Mouse (Mus musculus) heart, postnatal 10 days (tissue): ENCODE results near the gene Tpt1. TPM values are rescaled to one million over a fixed set of nuclear protein-coding genes. Genes with fewer than 3 reads are reported as not detected.
"Not testable (repeated sequence)": the region's sequence is repeated elsewhere in the genome, so short reads cannot be mapped to it uniquely, and the experiment has no call there.

Source experiments
- DNase-seq, 2 experiments: peaks; one replicate each; pipeline ENCODE4 v3.0.0; 2021
- intact Hi-C: fragments of 180-260 bp; cut with DNase I; formaldehyde crosslinking; loops from one replicate; pipeline ENCODE4 v1.15.1; 2025
- total RNA-seq, 2 experiments: library from RNA; stranded (reverse); gene quantifications; 2 replicates each; pipeline ENCODE4 v1.2.3; 2021

Tpt1 gene
- total RNA-seq, result 1,000 to 10,000 TPM; 3,104 to 3,215 TPM

DNA sequence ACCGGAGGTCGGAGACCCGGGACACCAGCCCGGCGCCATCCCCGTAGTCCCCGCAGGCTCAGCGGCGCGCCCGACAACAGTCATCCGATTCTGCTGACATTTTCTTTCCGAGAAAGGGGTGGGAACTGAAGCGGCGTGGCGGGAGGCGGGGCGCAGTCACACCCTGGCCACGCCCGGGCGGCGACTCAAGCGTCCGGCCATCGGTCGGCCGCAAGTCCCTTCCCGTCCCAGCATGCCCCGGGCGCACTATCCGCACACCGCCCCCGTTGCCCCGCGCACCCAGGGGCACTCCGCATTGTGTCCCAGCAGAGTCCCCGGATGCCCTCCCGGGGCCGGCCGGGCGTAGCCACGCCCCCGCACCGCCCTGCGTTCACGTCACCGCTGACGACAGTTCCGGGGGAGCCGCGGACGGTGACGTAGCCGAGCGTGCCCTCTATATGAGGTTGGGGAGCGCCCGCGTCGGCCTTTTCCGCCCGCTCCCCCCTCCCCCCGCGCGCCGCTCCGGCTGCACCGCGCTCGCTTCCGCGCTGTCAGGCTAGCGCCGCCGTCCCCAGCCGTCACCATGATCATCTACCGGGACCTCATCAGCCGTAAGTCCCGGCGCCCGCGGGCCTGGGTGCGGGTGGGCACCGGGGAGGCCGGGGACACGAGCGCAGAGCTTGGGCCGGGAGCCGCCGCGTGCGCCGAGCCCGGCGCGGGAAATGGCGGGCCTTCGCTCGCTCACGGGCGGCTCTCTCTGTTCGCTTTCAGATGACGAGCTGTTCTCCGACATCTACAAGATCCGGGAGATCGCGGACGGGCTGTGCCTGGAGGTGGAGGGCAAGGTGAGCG lies at the start of gene Tpt1:
TSS of gene Tpt1 (plus strand) at position 227 of the 831 bp plus-strand sequence.
- peak; percentile 99 for DNase-seq
- intact Hi-C loops, result loop anchor here (1.0 kb wide), 2 partner anchors 10 to 17 kb away; no protein-coding TSS in a partner anchor

DNA sequence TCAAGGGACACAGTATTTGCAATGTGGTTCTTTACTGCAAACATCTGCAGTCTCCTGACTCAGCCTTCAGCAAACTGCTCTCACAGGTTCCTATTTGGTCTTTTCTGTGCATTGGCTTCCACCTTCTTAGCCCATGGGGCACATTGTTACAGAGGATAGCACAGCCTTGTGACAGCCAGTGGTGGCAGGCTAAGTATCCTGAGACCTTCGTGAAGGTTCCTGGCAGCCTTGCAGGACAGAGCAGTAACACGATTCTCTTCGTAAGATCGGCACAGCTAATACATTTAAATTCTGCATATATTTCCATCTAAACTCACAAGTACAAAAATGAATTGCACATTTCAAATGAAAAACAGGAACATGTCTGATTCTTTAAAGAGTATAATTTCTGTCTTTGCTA lies 49.0 kb upstream of the Tpt1 start:
- intact Hi-C loops, result no loop called here
- no peak for DNase-seq

DNA sequence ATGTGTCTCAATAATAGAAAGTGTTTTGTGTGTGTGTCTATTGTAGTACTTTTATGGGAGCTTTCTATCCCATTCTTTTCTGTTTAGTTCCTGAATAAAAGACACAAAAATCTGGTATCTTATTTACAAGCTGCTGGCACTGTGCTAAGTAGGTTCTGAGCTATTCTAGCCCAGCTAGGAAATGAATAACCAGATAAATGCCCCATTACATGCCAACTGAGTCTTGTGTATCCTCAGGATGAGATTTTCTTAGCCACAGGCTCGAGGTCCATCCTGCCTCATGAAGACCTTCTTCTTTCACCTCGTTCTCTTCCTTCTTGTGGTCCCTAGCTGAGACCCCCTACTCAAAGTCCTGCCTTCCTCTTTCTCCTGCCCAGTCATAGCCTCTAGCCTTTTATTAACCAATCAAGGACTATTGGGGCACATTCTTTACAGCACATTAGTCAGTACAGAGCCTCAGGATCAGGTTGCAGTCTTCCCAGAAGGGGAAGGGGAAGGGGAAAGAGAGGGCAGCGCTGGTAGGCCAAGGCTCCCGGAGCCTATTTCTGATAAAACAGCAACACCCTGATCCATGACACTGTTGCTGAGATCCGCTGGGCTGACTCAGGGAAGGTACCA lies 47.0 kb upstream of the Tpt1 start:
- intact Hi-C loops, result no loop called here
- DNase-seq, result no peak

DNA sequence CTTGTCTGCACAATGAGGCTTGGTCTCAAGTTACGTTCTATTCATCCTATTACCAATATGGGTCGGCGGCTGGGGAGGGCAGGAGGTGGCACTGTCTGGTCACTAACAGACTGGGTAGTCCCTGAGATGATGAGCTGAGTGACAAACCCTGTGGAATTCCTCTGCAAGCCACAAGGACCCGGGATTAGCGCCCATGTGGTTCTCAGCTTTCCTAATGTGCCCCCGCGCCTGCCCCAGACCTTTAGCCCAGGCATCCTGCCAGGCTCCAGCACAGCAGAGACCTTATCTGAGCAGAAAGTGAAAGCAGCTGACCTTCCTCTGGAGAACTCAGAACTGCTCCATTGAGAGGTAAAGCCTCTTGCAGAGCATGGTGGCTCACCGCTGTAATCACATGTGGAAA lies 37.1 kb upstream of the Tpt1 start:
- intact Hi-C loops, result loop anchor here (2.0 kb wide), 1 partner anchor 21 kb away; no protein-coding TSS in a partner anchor

DNA sequence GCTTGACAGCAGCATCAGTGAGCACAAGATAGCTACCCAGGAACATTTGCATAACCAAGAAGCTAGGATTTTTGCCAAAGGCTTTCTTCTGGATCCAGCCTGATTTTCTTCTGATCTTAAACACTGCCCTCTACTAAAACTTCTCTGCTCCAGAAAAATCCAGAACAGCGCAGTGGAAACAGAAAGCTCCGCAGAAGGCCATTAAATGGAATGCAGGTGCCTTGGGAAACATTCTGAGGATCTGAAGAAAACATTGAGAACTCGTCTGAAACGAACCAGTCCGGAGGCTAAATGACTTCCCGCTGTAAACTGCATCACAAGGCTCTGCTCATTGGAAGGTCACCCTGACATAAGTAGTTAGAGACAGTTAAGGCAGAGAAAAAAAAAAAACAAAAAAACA lies 35.0 kb upstream of the Tpt1 start:
- DNase-seq, result no peak
- intact Hi-C loops, result no loop called here

More for the DNA sequence above, 37.1 kb upstream of the Tpt1 start:
- DNase-seq, result peak; percentile 78 to 83

DNA sequence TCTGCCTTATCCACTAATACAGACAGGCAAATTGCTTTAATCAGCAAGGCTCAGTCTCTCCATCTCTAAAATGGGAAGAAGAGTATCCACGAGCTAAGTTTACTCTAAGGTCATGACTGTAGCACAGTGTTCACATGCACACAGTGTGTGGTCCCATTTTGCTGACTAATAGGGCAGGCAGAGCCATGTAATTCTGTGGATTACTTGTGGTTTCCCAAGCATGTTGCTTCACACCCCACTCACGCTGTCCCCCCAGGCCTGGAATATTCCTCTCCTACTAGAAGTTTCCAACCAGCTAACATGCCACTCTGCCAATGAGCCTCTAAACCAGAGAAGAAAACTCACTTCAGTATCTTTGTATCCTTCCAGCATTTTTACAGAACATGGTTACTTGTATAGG lies 26.4 kb upstream of the Tpt1 start:
- intact Hi-C loops, result no loop called here
- no peak for DNase-seq

DNA sequence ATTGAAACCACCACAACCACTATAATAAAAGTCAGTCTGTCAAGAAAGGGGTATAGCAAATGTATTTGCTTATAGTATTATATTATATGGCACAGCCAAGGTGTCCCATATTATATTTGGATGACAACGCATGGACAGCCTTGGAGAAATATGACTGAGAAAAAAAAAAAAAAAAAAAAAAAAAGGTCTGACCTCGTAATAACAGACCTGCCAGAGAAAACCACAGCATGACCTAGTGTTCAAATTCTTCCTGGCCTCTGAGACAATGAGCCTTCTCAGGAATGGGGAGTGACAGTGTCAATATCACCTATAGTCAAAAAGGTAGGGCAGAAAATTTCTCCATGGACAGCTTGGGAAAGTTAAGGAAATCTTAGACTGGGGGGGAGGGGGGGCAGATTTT lies 25.6 kb upstream of the Tpt1 start:
- intact Hi-C loops, result no loop called here
- no peak for DNase-seq

DNA sequence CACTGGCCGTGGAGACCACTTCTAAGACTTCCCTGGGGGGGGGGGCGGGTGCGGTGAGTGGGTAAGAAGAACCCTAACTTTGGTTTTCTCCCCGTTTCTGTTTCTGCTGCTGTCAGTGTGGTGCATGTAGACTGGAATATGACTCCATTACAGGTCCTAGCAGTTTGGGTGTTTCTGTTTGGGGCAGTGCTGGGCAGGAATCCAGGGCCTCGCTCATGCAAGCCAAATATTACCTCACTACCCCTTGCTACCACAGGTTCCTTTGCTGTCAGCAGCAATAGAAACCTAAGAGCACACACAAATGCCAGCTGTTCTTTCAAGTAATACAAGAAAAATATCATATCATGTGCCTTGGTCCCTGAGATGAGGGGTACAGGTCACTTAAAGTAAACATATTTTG lies 24.9 kb upstream of the Tpt1 start:
- DNase-seq, result peak; percentile 70 to 76
- intact Hi-C loops, result no loop called here

DNA sequence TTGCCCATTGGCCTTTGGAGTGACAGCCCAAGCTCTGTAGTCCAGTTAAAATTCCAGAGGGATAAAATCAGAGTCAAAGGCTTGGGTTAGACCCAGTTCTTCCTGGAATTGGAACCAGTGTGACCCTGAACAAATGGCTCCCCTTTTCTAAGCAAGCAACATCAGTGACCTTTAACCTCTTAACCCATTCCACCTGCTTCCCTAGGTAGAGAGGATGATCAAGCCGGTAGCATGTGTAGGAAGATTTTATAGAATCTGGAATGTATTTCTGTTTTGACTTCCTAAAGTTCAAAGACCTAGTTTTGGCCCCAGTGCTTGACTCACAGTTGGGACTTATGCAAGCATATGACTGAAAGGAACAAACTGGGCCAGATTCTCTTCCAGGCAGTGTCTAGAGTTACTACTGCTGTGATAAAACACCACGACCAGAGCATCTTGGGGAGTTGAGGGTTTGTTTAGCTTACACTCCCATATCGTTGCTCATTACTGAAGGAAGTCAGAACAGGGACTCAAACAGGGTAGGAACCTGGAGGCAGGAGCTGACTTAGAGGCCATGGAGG lies 18.0 kb upstream of the Tpt1 start:
- intact Hi-C loops, result no loop called here
- DNase-seq, result no peak

DNA sequence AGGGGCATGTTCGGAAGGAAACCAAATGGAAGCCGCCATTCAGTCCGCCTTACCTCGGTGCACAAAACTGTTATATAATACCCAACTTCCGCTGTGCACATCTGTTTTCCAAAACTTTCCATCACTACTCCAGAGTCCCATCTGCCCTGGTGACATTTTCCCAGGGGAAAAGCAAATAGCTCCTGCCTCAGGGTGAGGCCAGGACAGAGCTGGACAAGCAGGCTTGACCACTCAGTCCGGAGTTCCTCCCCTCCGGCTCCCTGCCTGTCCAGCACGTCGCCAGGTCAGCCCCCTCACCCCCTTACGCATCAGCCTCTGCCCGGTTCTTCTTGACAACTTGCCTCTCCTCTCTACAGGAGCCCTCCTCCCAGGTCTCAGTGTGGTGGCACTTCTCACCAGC lies 16.7 kb upstream of the Tpt1 start:
- DNase-seq, result no peak
- intact Hi-C loops, result loop anchor here (2.0 kb wide), 2 partner anchors 21 to 59 kb away; no protein-coding TSS in a partner anchor

DNA sequence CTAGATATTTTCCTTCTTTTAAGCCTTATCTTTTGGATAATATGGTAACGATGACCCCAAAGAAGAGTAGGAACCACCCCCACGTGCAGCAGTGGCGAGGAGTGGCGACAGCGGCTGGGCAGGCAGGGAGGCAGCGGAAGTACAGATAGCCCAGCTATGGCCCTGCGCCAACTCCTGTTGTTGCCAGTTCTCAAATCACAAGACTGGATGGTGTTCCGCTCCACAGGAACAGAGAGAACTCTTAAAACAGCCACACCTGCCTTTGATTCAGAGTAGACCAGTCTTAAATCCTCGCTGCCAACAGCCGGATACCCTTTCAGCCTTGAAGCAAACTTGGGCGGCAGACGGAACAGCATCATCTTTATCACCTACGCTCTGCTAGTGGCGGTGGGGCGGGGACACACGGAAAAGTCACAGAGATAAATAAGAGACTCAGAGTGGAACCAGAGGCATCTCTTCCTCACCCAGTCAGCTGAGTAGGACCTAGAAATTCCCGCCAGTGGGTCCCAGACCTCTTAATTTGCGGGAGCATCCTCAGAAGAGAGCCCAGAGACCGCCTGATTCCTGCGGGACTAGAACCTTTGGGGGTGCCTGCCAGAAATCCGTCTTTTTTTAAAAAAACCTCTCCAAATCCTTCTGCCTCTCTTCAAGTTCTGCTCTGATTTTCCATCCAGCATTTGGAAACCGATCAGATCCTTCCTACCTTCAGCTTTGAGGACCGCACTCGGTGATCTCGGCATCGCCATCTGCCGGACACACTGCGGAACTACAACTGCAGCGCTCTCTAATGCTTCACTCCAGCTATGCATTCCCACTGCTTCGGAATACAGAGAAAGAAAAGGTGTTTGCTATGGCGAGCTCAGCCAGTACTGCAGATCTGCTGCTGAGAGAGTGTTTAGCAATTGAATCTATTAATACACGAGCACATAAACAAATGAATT lies 15.8 kb upstream of the Tpt1 start:
- intact Hi-C loops, result loop anchor here (2.0 kb wide), 2 partner anchors 22 to 60 kb away; no protein-coding TSS in a partner anchor
- DNase-seq, result peak; percentile 92 to 96

DNA sequence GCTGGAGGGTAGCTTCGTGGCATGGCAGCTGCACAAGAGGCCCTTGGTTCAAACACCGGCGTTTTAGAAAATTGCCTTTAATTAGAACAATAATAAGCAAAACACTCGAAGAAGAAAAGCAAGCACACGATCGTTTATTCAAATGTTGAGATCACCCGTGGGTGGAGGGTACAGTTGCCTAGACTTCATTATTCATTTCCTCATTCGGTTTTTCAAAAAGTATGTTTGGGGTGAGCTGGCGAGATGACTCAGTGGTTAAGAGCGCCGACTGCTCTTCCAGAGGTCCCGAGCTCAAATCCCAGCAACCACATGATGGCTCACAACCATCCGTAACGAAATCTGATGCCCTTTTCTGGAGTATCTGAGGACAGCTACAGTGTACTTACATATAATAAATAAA lies 15.1 kb upstream of the Tpt1 start:
- intact Hi-C loops, result loop anchor here (1.0 to 2.0 kb wide), 3 partner anchors 23 to 61 kb away; partner anchors contain the start of gene Slc25a30

DNA sequence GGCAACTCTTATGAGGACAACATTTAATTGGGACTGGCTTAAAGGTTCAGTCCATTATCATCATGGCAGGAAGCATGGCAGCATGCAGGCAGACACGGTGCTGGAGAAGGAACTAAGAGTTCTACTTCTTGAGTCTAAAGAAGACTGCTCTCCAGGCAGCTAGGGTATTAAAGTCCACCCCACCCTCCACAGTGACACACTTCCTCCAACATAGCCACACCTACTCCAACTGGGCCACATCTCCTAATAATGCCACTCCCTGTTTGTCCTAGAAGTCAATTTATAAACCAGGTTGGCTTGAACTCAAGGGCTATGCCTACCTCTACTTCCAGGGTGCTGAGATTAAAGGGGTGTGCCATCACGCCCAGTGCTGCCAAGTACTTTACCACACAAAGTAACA lies 12.9 kb upstream of the Tpt1 start:
- intact Hi-C loops, result no loop called here
- DNase-seq, result no peak

More for the DNA sequence above, 15.1 kb upstream of the Tpt1 start:
- DNase-seq, result not testable (repeated sequence)

DNA sequence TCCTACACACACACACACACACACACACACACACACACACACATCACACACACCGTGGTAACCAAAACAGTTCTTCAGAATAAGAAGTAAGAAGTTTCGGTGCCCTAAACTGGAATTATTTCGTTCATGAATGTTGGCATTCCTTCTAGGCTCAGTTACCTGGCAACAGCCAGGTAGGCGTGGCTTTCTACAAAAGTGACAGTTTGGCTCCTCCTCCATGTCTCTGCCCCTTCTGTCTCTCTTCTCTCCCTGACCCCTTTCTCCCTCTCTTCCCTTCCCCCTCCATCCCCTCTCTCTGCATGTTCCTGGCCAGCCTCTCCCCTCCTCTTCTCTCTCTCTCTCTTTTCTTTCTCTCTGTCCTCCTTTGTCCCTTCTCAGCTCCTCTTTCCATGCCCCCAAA lies 11.9 kb upstream of the Tpt1 start:
- DNase-seq, result no peak
- intact Hi-C loops, result loop anchor here (1.0 kb wide), 1 partner anchor 47 kb away; no protein-coding TSS in a partner anchor

DNA sequence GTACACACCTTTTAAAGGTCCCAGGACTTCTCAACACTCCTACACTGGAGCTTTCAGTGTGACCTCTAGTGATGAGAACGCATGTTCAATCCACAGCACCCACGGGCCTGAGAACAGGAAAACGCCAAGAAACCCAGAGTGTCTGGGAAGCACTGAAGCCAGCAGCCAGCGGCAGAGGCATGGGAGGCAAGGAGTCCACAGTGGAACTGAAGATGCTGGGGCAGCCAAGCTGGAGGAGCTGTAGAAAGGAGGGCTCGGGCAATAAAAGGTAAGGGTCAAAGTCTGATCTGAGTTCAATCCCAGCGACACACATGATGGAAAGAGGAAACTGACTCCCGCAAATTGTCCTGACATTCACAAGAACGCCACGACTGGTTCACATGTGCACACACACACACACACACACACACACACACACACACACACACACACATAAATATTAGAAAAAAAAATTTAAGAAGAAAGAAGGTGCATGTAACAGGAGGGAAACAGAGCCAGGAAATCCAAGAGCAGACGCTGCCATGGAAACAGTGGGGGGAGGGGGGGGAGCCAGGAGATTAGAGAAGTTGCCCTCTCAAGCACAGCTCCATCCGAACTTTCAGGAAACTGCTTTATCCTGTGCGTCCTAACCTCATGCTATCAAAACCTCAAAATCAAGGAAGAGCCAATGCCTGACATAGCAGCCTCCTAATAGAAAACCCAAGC lies 11.2 kb upstream of the Tpt1 start:
- intact Hi-C loops, result loop anchor here (1.0 kb wide), 1 partner anchor 47 kb away; no protein-coding TSS in a partner anchor
- DNase-seq, result peak; percentile 29 to 52

DNA sequence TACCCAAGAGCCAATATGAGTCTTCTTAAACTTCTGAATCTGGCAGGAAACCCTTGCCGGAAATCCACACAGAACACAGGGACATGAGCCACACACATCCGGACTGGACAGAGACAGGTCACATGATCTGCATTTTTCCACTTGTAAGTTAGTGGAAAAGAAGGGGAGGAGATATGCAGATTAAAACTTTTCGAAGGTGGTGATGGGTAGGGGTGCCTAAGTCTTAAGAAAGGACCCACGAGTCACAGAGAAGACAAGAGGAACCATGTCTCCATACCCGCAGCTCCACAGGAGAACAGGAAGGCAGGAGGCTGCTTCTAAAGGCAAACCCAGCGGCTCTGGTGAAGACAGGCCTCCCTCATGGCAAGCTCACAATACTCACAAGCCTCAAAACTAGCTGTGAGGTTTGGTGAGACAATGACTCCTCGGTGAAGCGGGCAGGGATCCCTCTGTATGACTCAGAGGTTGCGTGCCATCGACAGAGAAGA lies 10.6 kb upstream of the Tpt1 start:
- intact Hi-C loops, result no loop called here
- DNase-seq, result peak; percentile 88 to 89

DNA sequence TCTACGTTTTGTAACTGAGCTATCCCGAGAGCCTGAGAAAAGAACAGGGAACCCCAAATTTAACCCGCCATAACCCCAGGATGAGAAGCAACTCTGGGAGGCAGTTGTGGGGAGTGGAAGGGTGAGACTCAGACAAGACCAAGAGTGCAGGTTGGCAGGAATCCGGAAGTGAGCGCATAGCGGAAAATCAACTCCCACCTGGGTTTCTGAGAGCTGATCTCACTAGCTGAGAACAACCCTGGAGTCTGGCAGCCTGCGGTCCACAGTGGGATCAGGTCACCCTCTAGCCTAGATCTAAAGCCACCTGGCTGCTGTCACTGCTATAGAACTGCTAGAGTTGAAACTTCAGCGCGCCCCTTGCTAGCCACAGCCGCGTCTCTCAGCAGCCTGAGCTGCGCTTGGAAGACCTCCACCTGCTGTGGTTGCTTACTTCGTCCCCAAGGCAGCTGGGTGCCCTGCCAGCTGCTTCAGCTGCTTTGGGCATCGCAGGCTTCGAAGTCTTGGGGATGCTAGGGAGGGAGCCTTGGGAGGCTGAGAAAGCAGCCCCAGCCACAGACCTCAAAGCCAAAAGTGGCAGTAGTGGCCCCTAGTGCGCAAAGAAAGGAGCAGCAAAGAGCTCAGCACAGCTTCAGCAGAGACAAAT lies 10.0 kb upstream of the Tpt1 start:
- intact Hi-C loops, result loop anchor here (1.0 kb wide), 1 partner anchor 9 kb away; no protein-coding TSS in a partner anchor
- DNase-seq, result peak; percentile 87 to 89

DNA sequence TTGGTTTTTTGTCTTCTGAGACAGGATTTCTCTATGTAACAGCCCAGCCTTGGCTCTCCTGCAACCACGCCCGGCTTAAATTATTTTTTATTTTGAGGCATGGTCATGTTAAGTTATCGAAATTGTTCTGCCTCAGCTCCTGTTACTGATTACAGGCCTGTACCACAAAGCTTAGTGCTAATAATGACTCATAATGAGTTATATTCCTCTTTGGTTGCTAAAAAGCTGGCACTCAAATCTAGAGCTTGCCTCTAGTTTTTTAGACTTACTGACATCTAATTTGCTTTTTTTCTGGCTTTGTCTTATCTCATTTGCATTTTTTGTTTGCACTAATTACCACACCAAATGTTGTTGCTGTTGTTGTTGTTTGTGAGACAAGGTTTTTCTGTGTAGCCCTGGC lies 8.3 kb upstream of the Tpt1 start:
- intact Hi-C loops, result no loop called here

More for the DNA sequence above, 8.3 kb upstream of the Tpt1 start:
- no peak for DNase-seq
